Mouse (Mus musculus): Measurements from ENCODE around the gene Whrn. TPM values are rescaled to one million over a fixed set of nuclear protein-coding genes. Genes with fewer than 3 reads are reported as not detected.
A peak's percentile ranks its signal among the peaks of the same experiment; 100 is the strongest.

Gene Whrn
- polyA plus RNA-seq, 1 experiment from 2014 or later, result 5.9 TPM

GRCm38 (mm10) chr4:63474439-63474838 is 21.4 kb downstream of the Whrn start:
- ATAC-seq (ENCODE audit: insufficient number of reproducible peaks, insufficient read depth, low FRiP score, low TSS enrichment, low read depth), result no peak
- no peak overlapping the region for H3K4me3 ChIP-seq
- H3K9ac ChIP-seq, result no peak overlapping the region
- no peaks in the 10 kb centered on the region for H3K27me3 ChIP-seq
- 0 out of 2 replicates have a peak, but pooled peaks cover 2% of the 10 kb centered on the region for H3K36me3 ChIP-seq
- no peak overlapping the region for H3K27ac ChIP-seq
- WGBS, result 22% methylated on average over 2 of the region's 2 CpGs
- peaks cover 9% of the 10 kb centered on the region for H3K4me1 ChIP-seq
- no peaks in the 10 kb centered on the region for H3K9me3 ChIP-seq
- no peak overlapping the region for H3K4me2 ChIP-seq

- WGBS, result 77% methylated on average over 9 of the region's 10 CpGs
- no peak for ATAC-seq (ENCODE audit: insufficient number of reproducible peaks, insufficient read depth, low FRiP score, low TSS enrichment, low read depth)
- Histone ChIP-seq H3K4me3 (no peak overlapping the region), H3K4me1 (no peaks in the 10 kb centered on the region), H3K27me3 (no peaks in the 10 kb centered on the region), H3K27ac (no peak overlapping the region), H3K9ac (no peak overlapping the region), H3K9me3 (no peaks in the 10 kb centered on the region), H3K36me3 (0 out of 2 replicates have a peak, but pooled peaks cover 5% of the 10 kb centered on the region), H3K4me2 (no peak overlapping the region)
These were observed 28.5 kb downstream of the Whrn start for GRCm38 (mm10) chr4:63467338-63467737.

- no peak overlapping the region for H3K4me3 ChIP-seq
- ATAC-seq (ENCODE audit: insufficient number of reproducible peaks, insufficient read depth, low FRiP score, low TSS enrichment, low read depth), result no peak
These were observed 29.6 kb downstream of the Whrn start for GRCm38 (mm10) chr4:63466192-63466591.

GRCm38 (mm10) chr4:63460876-63461525 is 34.8 kb downstream of the Whrn start:
- H3K27me3 ChIP-seq, result peaks cover 4% of the 10 kb centered on the region; the same call in 1 of the 2 replicates
- no peak overlapping the region for H3K9ac ChIP-seq
- no peak overlapping the region for H3K27ac ChIP-seq
- no peak overlapping the region for H3K4me3 ChIP-seq
- no peak for ATAC-seq (ENCODE audit: insufficient number of reproducible peaks, insufficient read depth, low FRiP score, low TSS enrichment, low read depth)
- 72% methylated on average over 7 of the region's 7 CpGs for WGBS
- no peaks in the 10 kb centered on the region for H3K9me3 ChIP-seq
- H3K36me3 ChIP-seq, result no peaks in the 10 kb centered on the region
- H3K4me1 ChIP-seq, result peaks cover 29% of the 10 kb centered on the region
- H3K4me2 ChIP-seq, result no peak overlapping the region

More at GRCm38 (mm10) chr4:63466192-63466591, 29.6 kb downstream of the Whrn start:
- 0 out of 2 replicates have a peak, but pooled peaks cover 5% of the 10 kb centered on the region for H3K36me3 ChIP-seq
- H3K4me1 ChIP-seq, result no peaks in the 10 kb centered on the region
- H3K4me2 ChIP-seq, result no peak overlapping the region
- no peak overlapping the region for H3K9ac ChIP-seq
- no peaks in the 10 kb centered on the region for H3K27me3 ChIP-seq
- no peak overlapping the region for H3K27ac ChIP-seq
- 89% methylated on average over 6 of the region's 6 CpGs for WGBS
- no peaks in the 10 kb centered on the region for H3K9me3 ChIP-seq

GRCm38 (mm10) chr4:63459141-63459789 is 36.5 kb downstream of the Whrn start:
- 19% methylated on average over 16 of the region's 16 CpGs for WGBS
- Histone ChIP-seq H3K4me2 (peak overlapping the region; percentile 37), H3K9me3 (no peaks in the 10 kb centered on the region), H3K27me3 (peaks cover 4% of the 10 kb centered on the region; the same call in 1 of the 2 replicates), H3K4me1 (peaks cover 35% of the 10 kb centered on the region), H3K4me3 (no peak overlapping the region), H3K27ac (peak overlapping the region; percentile 62; the same call in 1 of the 2 replicates), H3K36me3 (no peaks in the 10 kb centered on the region), H3K9ac (peak overlapping the region; percentile 32; the same call in 1 of the 2 replicates)
- ATAC-seq (ENCODE audit: insufficient number of reproducible peaks, insufficient read depth, low FRiP score, low TSS enrichment, low read depth), result no peak

- ATAC-seq (ENCODE audit: insufficient number of reproducible peaks, insufficient read depth, low FRiP score, low TSS enrichment, low read depth), result no peak
- peaks cover 35% of the 10 kb centered on the region for H3K4me1 ChIP-seq
These were observed 39.2 kb downstream of the Whrn start for GRCm38 (mm10) chr4:63456547-63456946.

GRCm38 (mm10) chr4:63453939-63454513 is 41.8 kb downstream of the Whrn start:
- no peaks in the 10 kb centered on the region for H3K9me3 ChIP-seq
- H3K27me3 ChIP-seq, result peaks cover 4% of the 10 kb centered on the region; the same call in 1 of the 2 replicates
- 76% methylated on average over 6 of the region's 6 CpGs for WGBS

More at GRCm38 (mm10) chr4:63456547-63456946, 39.2 kb downstream of the Whrn start:
- Histone ChIP-seq H3K4me3 (no peak overlapping the region), H3K36me3 (no peaks in the 10 kb centered on the region), H3K9ac (no peak overlapping the region), H3K4me2 (no peak overlapping the region), H3K27me3 (peaks cover 4% of the 10 kb centered on the region; the same call in 1 of the 2 replicates), H3K9me3 (no peaks in the 10 kb centered on the region), H3K27ac (peak overlapping the region; percentile 4; the same call in 1 of the 2 replicates)
- WGBS, result 29% methylated on average over 5 of the region's 5 CpGs

GRCm38 (mm10) chr4:63452555-63452954 is 43.2 kb downstream of the Whrn start:
- Histone ChIP-seq H3K4me1 (peaks cover 15% of the 10 kb centered on the region), H3K9me3 (no peaks in the 10 kb centered on the region), H3K4me2 (no peak overlapping the region), H3K36me3 (peaks cover 5% of the 10 kb centered on the region), H3K27ac (no peak overlapping the region), H3K27me3 (no peaks in the 10 kb centered on the region), H3K9ac (no peak overlapping the region), H3K4me3 (no peak overlapping the region)
- WGBS, result 56% methylated on average over 3 of the region's 3 CpGs
- no peak for ATAC-seq (ENCODE audit: insufficient number of reproducible peaks, insufficient read depth, low FRiP score, low TSS enrichment, low read depth)

More at GRCm38 (mm10) chr4:63453939-63454513, 41.8 kb downstream of the Whrn start:
- Histone ChIP-seq H3K4me1 (peaks cover 25% of the 10 kb centered on the region), H3K9ac (no peak overlapping the region), H3K4me2 (no peak overlapping the region), H3K36me3 (peaks cover 5% of the 10 kb centered on the region), H3K27ac (no peak overlapping the region), H3K4me3 (no peak overlapping the region)
- ATAC-seq (ENCODE audit: insufficient number of reproducible peaks, insufficient read depth, low FRiP score, low TSS enrichment, low read depth), result no peak

- Histone ChIP-seq H3K9ac (no peak overlapping the region), H3K4me2 (no peak overlapping the region), H3K27me3 (no peaks in the 10 kb centered on the region), H3K9me3 (no peaks in the 10 kb centered on the region), H3K36me3 (peaks cover 5% of the 10 kb centered on the region), H3K4me3 (no peak overlapping the region), H3K4me1 (peaks cover 2% of the 10 kb centered on the region; the same call in 1 of the 2 replicates), H3K27ac (no peak overlapping the region)
- WGBS, result 81% methylated on average over 5 of the region's 5 CpGs
- ATAC-seq (ENCODE audit: insufficient number of reproducible peaks, insufficient read depth, low FRiP score, low TSS enrichment, low read depth), result no peak
These were observed 45.2 kb downstream of the Whrn start for GRCm38 (mm10) chr4:63450551-63450950.

GRCm38 (mm10) chr4:63444362-63445066 is 51.3 kb downstream of the Whrn start:
- no peak overlapping the region; the same call in 1 of the 2 replicates for H3K27ac ChIP-seq
- peaks cover 4% of the 10 kb centered on the region; the same call in 1 of the 2 replicates for H3K4me1 ChIP-seq
- WGBS, result 74% methylated on average over 10 of the region's 10 CpGs
- H3K9ac ChIP-seq, result no peak overlapping the region
- H3K4me3 ChIP-seq, result no peak overlapping the region
- ATAC-seq (ENCODE audit: insufficient number of reproducible peaks, insufficient read depth, low FRiP score, low TSS enrichment, low read depth), result no peak
- peaks cover 5% of the 10 kb centered on the region for H3K36me3 ChIP-seq
- no peaks in the 10 kb centered on the region; the same call in 1 of the 2 replicates for H3K9me3 ChIP-seq
- H3K4me2 ChIP-seq, result no peak overlapping the region
- no peaks in the 10 kb centered on the region for H3K27me3 ChIP-seq

- 90% methylated on average over 2 of the region's 2 CpGs for WGBS
- Histone ChIP-seq H3K36me3 (no peaks in the 10 kb centered on the region), H3K4me2 (no peak overlapping the region), H3K9me3 (no peaks in the 10 kb centered on the region; the same call in 1 of the 2 replicates), H3K27me3 (no peaks in the 10 kb centered on the region), H3K27ac (no peak overlapping the region), H3K4me1 (peaks cover 6% of the 10 kb centered on the region), H3K9ac (no peak overlapping the region), H3K4me3 (no peak overlapping the region)
- ATAC-seq (ENCODE audit: insufficient number of reproducible peaks, insufficient read depth, low FRiP score, low TSS enrichment, low read depth), result no peak
These were observed 52.7 kb downstream of the Whrn start for GRCm38 (mm10) chr4:63443101-63443500.
